Mouse (Mus musculus) MEL (cell line): ENCODE results near the gene Ankrd39.

Experiments
- CHD2 ChIP-seq: IDR thresholded peaks from 2 replicates; pipeline ENCODE4 v1.6.1; 2011; ENCODE audit warnings: low read length, improper control_type of control experiment
- CTCF ChIP-seq, 3 experiments: IDR thresholded peaks in 2 of 3; conservative IDR thresholded peaks in 1 of 3; 2 replicates each; pipeline ENCODE4 v1.5.1; 2011 to 2012; ENCODE audit warnings: low read length in 3 of 3, low read depth in 2 of 3, mild to moderate bottlenecking in 2 of 3, improper control_type of control experiment in 1 of 3, inconsistent platforms in 1 of 3, mixed read lengths in 1 of 3, moderate library complexity in 1 of 3; ENCODE audit not compliant: control insufficient read depth in 1 of 3, insufficient read depth in 1 of 3, poor library complexity in 1 of 3, severe bottlenecking in 1 of 3
- EP300 ChIP-seq, 2 experiments: IDR thresholded peaks; 2 replicates each; pipeline ENCODE4 v1.6.1; 2011; ENCODE audit warnings: improper control_type of control experiment in 2 of 2, low read length in 2 of 2, low read depth in 1 of 2, mild to moderate bottlenecking in 1 of 2
- GATA1 ChIP-seq: IDR thresholded peaks from 2 replicates; pipeline ENCODE4 v1.6.1; 2011; ENCODE audit warnings: low read depth, low read length, improper control_type of control experiment
- HCFC1 ChIP-seq: IDR thresholded peaks from 2 replicates; pipeline ENCODE4 v1.6.1; 2012; ENCODE audit warnings: low read depth, mild to moderate bottlenecking, inconsistent platforms, low read length, improper control_type of control experiment, moderate library complexity
- MAFK ChIP-seq: IDR thresholded peaks from 2 replicates; pipeline ENCODE4 v1.6.1; 2011; ENCODE audit warnings: low read depth, mild to moderate bottlenecking, low read length, improper control_type of control experiment, borderline replicate concordance
- MYC ChIP-seq: IDR thresholded peaks from 2 replicates; pipeline ENCODE4 v1.6.1; 2011; ENCODE audit warnings: low read depth, mild to moderate bottlenecking, low read length, improper control_type of control experiment, moderate library complexity
- POLR2A ChIP-seq, 2 experiments: IDR thresholded peaks; 2 replicates each; pipeline ENCODE4 v1.6.1; 2011 to 2012; ENCODE audit warnings: low read length in 2 of 2, mild to moderate bottlenecking in 2 of 2, control low read depth in 1 of 2, improper control_type of control experiment in 1 of 2, low read depth in 1 of 2, moderate library complexity in 1 of 2; ENCODE audit not compliant: control insufficient read depth in 1 of 2, insufficient read depth in 1 of 2, poor library complexity in 1 of 2
- POLR2AphosphoS2 ChIP-seq: IDR thresholded peaks from 2 replicates; pipeline ENCODE4 v1.6.1; 2011; ENCODE audit warnings: low read length, improper control_type of control experiment
- USF1 ChIP-seq: IDR thresholded peaks from 2 replicates; pipeline ENCODE4 v1.6.1; 2014; ENCODE audit warnings: low read depth, mild to moderate bottlenecking, inconsistent platforms, low read length, improper control_type of control experiment, moderate library complexity

GRCm38 (mm10) chr1:36530485-36530884 lies 16.8 kb downstream of the Ankrd39 start:
- TF ChIP-seq HCFC1 (no peak), CTCF (IDR thresholded peaks at IDR 0.05 in 2 of 3, conservative IDR thresholded peaks at IDR 0.05 in 1 of 3; ENCODE audit: control insufficient read depth in 1 of 3, insufficient read depth in 1 of 3, low read depth in 2 of 3, low read length in 3 of 3, poor library complexity in 1 of 3, severe bottlenecking in 1 of 3) (no peak), POLR2A (IDR thresholded peaks at IDR 0.05; ENCODE audit: control insufficient read depth in 1 of 2, insufficient read depth in 1 of 2, low read depth in 1 of 2, low read length in 2 of 2, poor library complexity in 1 of 2) (no peak), EP300 (IDR thresholded peaks at IDR 0.05; ENCODE audit: low read depth in 1 of 2, low read length in 2 of 2) (no peak), MYC (no peak), USF1 (no peak), CHD2 (no peak), MAFK (no peak), GATA1 (no peak), POLR2AphosphoS2 (0 out of 2 replicates have a peak, but pooled peaks have one; percentile 20)
